Mouse (Mus musculus) heart, embryonic 10.5 days (tissue): ENCODE results near the gene BC052040. TPM values are rescaled to one million over a fixed set of nuclear protein-coding genes. Genes with fewer than 3 reads are reported as not detected.

Experiments used
- DNase-seq: peaks from one replicate; pipeline ENCODE4 v3.0.0-alpha.2; 2017; ENCODE audit warnings: low spot score
- H3K27ac ChIP-seq: fragments of 300-500 bp; sonication (generic); 2 replicates; pipeline ENCODE4 v1.5.1; 2016; ENCODE audit warnings: mild to moderate bottlenecking
- H3K27me3 ChIP-seq: fragments of 300-500 bp; sonication (generic); 2 replicates; pipeline ENCODE4 v1.6.1; 2016; ENCODE audit warnings: mild to moderate bottlenecking; ENCODE audit not compliant: poor library complexity, insufficient read depth, severe bottlenecking
- H3K36me3 ChIP-seq: fragments of 300-500 bp; sonication (generic); 2 replicates; pipeline ENCODE4 v1.6.1; 2016; ENCODE audit warnings: mild to moderate bottlenecking, moderate library complexity
- H3K4me1 ChIP-seq: fragments of 300-500 bp; sonication (generic); 2 replicates; pipeline ENCODE4 v1.6.1; 2016; ENCODE audit warnings: mild to moderate bottlenecking
- H3K4me3 ChIP-seq: fragments of 300-500 bp; sonication (generic); 2 replicates; pipeline ENCODE4 v1.5.1; 2016; ENCODE audit warnings: mild to moderate bottlenecking, moderate library complexity
- H3K9me3 ChIP-seq: fragments of 300-500 bp; sonication (generic); 2 replicates; pipeline ENCODE4 v1.6.1; 2016; ENCODE audit warnings: mild to moderate bottlenecking, moderate library complexity
- WGBS: fragments of 180-500 bp; shearing (Covaris S2); methylation state at CpG from one replicate; pipeline ENCODE4 v1.1.7; 2016; 5-methylcytosine and 5-hydroxymethylcytosine counted together
- microRNA counts: library from miRNA; unstranded; fragments of <30 nt; microRNA quantifications from one replicate; lab custom pipeline; 2017
- microRNA-seq: library from miRNA; unstranded; fragments of <30 nt; microRNA quantifications from one replicate; pipeline ENCODE4, GENCODE M21; 2017
- polyA plus RNA-seq: library from polyadenylated mRNA; unstranded; fragments of >200 nt; fragmentation: Nextera tagmentation; extraction: Ambion mirVana; gene quantifications from 2 replicates; pipeline ENCODE4 v1.2.1, GENCODE M21; 2016

BC052040 gene
- polyA plus RNA-seq, 1 experiment from 2014 or later = 22.4 TPM

GRCm38 (mm10) chr2:115813721-115814120, 232.2 kb downstream of the BC052040 start:
- Histone ChIP-seq H3K36me3 (no peaks in the 10 kb centered on the region), H3K27ac (no peak overlapping the region; the same call in 1 of the 2 replicates), H3K4me1 (peaks cover 11% of the 10 kb centered on the region; the same call in 1 of the 2 replicates), H3K27me3 (no peaks in the 10 kb centered on the region), H3K9me3 (no peaks in the 10 kb centered on the region), H3K4me3 (no peak overlapping the region)
- 70% methylated on average over 6 of the region's 6 CpGs for WGBS
- no peak for DNase-seq

- WGBS = 87% methylated on average over 6 of the region's 6 CpGs
- no peaks in the 10 kb centered on the region for H3K9me3 ChIP-seq
- no peaks in the 10 kb centered on the region for H3K36me3 ChIP-seq
- no peaks in the 10 kb centered on the region for H3K27me3 ChIP-seq
- DNase-seq = no peak
- H3K4me3 ChIP-seq = no peak overlapping the region
- H3K4me1 ChIP-seq = peaks cover 7% of the 10 kb centered on the region; the same call in 1 of the 2 replicates
- no peak overlapping the region for H3K27ac ChIP-seq
Observed at GRCm38 (mm10) chr2:115817959-115818358, 236.4 kb downstream of the BC052040 start.

- no peak overlapping the region for H3K4me3 ChIP-seq
- 87% methylated on average over 5 of the region's 5 CpGs for WGBS
- no peaks in the 10 kb centered on the region for H3K36me3 ChIP-seq
- no peak for DNase-seq
- no peak overlapping the region for H3K27ac ChIP-seq
- H3K9me3 ChIP-seq = no peaks in the 10 kb centered on the region
- no peaks in the 10 kb centered on the region for H3K27me3 ChIP-seq
- no peaks in the 10 kb centered on the region for H3K4me1 ChIP-seq
Observed at GRCm38 (mm10) chr2:115822361-115822760, 240.8 kb downstream of the BC052040 start.

MicroRNAs encoded within 50 kb of the gene (microRNA counts, 519-probe panel; counts per million panel counts)
- microRNA mmu-miR-1951 (lab: Ali Mortazavi, UCI) = not detected

Small RNA genes lying within 50 kb of the gene (microRNA-seq; reads per million reads assigned to microRNA genes)
- 1.5 reads per million for gene Mir1951
